Mouse (Mus musculus) embryo, embryonic 11.5 days (tissue): ENCODE data around the gene Rbpj.
"Not testable (repeated sequence)": the region's sequence is repeated elsewhere in the genome, so short reads cannot be mapped to it uniquely, and the experiment has no call there.

Experiments used
- DNase-seq: peaks from one replicate; pipeline ENCODE4 v3.0.0-alpha.2; 2012; ENCODE audit warnings: low read depth, low spot score

Rbpj gene

DNA sequence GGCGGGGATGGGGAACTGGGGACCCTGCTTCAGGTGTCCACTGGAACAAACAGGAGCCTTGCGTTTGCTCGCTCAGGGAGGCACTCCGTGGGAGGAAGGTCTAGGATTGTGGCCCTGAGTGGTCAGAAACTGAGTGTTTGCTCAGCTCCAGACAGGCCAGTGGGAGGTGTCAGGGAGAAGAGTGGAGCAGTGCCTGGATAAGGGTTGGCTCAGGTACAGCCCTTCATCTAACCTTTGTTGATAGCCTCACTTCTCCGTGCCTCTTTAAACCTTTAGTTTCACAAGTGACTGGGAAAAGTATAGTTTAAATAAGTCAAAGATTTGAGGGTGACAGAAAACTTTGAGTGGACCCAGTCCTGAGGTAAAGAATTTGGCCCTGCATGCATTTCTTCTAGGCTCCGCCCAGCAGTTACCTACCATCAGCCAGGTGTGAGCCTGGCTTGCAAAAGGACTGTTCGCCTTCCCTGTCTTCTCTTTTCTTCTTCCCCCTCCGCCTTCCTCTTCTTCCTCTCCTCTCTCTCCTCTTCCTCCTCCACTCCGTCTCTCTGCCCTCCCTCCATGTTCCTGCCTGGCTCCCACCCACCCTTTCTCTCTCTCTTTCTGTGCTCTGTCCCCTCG lies 204.5 kb downstream of the Rbpj start:
- no peak for DNase-seq

DNA sequence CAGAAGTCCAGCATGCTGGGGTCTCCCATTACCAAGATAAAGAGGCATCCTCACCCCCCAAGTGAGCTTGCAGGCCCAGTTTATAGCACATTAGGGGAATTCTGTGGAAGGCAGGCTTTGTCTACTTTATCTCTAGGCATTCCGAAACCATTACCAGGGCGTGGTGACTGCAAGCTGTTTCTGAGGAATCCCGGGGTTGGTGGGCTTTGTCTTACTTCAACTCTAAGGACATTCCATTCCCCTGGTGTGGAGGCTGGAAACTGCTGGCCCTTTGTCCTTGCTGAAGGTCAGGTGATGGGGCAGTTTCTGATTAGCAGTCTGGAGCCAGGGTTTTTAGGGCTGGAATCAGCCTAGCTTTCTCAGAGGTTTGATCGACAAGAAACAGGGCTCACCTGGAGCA lies 205.6 kb downstream of the Rbpj start:
- no peak for DNase-seq

DNA sequence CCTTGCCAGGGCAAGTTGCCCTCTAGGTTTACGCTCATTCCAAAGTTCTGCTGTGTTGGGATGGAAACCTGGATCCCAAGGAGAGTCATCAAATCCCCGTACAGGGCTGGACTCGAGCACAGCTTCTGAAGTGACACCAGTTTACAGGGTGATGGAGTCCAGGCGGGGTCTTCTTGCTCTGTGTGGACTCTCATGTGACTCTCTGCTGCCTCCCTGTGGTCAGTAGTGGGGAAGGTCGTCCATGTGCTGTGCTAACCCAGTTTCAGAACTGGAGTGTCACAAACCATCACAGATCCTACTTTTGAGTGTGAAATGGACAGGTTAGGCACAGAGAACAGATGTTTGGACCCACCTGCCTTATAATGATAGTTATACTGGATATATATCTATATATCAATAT lies 206.4 kb downstream of the Rbpj start:
- peak; percentile 65 for DNase-seq

DNA sequence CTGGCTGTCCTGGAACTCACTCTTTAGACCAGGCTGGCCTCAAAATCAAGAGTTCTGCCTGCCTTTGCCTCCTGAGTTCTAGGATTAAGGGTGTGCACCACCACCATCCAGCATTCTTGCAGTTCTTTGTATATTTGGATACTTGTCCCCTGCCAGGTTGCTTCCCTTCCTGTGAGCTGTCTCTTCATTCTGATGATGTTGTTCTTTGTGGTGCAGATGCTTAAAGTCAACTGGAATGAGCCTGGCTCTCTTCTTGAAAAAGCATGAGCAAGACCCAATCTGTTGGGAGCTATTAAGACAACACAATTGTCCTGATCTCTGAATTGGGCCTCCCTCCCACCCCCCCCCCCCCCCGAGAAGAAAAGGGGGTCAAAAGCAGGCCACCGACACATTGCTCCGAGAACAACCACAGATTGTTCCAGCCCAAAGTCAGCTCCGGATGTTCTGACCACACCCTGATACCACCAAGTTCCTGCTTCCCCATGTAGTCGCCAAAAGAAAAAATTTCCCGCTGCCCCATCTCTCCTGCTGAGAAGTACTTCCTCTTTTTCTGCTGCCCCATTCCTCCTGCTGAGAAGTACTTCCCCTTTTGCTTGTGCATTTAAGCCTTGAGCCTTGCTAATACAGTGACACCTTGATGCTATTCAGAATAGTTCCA lies 207.7 kb downstream of the Rbpj start:
- not testable (repeated sequence) for DNase-seq

DNA sequence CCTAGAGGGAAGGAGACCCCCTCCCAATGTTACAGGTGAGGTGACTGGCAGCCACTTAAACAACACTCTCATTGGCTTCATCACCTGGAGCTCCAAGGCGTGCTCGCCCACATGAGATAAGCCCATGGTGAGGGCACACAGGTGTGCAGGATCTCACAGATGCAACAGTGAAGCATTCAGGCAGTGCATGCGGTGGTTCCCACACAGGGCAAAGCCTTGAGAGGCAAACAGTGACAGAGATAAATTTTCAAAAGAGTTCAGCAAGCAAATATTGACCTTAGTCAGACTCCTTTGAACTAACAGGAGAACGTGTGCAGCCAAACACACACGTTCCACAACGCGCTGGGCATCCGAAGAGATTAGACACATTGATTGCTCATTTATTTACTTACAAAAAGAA lies 210.7 kb downstream of the Rbpj start:
- no peak for DNase-seq

DNA sequence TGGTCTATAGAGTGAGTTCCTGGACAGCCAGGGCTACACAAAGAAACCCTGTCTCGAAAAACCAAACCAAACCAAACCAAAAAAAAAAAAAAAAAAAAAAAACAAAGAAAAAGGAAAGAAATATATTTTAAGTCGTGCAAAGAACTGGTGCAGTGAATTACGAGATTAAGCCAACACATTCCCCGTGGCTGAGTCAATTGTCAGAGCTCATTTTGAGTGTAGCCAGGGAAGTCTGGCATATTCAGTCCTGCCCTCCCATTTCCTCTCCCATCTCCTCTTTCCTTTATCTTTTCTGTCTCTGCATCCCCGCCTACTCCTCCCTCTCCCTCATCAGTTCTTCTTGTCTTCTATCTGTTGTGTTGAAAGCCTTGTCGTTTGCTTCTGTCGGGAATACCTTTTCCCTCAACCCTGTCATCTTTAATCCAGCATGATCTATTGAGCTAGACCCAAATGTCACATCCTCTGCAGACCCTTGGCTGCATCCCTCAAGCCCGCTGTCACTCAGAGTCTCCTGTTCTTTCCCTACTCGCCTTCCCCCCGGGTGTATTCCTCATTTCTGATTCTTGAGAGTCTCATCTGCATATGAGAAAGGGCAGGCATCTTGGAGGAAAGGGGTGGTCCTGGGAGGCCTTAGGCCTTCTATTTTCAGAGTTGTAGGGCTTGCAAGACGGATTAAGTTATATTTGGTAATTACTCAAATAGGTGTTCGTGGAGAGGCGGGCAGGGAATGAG lies 212.2 kb downstream of the Rbpj start:
- DNase-seq, result no peak

DNA sequence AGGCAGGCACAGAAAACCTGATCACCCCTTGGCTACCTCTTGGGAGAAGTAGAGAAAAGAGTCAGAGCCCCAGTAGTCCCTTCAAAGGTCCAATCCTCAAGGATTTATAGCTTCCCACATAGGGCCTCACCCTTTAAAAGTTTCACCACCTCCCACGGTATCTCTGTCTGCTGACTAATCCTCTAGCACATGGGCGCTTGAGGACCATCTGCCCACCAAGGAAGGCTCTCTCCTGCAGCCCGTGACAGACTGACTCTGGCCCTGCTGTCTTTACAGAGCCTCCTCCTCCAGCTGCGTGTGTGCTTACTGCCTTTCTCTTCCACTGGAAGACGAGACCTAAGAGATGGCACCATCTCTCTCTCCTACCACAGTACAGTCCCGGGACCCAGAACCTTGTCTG lies 213.7 kb downstream of the Rbpj start:
- DNase-seq, result no peak

DNA sequence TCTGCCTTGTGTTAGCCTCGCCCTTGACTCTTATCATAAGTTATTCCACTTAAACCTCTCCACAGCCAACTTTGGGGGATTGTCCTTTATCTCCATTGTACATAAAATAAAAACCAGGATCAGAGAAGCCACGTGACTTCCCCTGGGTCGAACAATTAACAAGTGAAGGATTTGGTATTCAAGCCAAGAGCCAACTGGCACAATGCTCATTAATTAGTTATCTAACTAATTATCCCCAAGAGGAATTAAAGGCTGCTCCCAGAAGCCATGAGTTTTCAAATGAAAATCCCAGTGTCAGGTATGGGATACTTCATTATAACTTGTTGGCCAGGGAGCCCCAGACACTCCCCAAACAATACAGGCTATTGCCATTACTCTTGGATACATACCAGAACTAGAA lies 218.0 kb downstream of the Rbpj start:
- no peak for DNase-seq

DNA sequence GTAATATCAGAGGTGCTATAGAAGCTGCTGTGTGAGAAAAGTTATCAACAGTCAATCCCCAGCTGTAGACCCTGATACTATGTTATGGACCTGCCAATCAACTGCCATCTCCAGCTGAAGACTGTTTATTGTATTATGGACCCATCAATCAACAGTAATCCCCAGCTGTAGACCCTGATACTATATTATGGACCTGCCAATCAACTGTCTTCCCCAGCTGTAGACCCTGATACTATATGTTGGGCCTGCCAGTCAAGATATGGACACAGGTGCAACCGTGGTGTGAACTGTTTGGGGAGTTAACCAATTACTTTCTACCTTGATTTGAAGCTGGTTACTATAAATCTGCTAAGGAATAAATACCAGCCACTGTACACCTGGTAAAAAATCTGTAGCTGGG lies 218.5 kb downstream of the Rbpj start:
- no peak for DNase-seq

DNA sequence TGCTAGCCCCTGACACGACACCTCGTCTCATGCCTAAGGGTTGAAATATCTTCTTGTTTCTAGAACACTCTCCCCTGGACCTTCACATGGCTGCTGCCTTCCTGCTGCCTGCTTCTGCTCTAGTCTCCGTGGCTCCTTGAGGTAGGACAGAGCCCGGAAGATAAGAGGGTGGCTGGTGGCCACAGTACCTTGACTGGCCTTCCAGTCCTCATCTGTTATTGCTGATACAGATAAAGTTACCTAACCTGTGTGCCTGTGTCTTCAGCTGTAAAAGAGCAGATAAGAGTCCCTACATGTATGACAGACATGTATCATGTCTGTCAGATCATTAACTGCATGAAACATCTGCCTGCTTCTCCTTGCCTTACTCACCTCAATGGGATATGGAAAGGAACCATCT lies 219.7 kb downstream of the Rbpj start:
- DNase-seq, result no peak

DNA sequence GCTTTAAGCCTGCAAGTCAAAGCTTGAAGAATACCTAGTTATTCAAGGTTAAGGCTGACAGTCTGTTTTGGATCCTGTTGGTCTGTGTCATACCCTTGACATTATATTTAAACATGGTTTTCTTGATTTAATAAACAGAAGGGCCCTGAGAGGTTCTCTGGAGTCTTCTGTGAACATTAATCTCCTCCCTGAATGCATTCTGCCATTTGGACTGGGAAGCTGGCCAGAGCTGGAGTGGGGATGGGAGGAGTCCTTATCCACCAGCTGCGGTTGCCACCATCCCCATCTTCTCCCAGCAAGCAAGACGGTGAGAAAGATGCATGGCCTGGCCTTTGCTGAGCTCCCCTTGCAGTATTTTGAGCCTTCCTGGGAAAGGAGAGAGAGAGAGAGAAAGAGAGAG lies 220.4 kb downstream of the Rbpj start:
- no peak for DNase-seq

DNA sequence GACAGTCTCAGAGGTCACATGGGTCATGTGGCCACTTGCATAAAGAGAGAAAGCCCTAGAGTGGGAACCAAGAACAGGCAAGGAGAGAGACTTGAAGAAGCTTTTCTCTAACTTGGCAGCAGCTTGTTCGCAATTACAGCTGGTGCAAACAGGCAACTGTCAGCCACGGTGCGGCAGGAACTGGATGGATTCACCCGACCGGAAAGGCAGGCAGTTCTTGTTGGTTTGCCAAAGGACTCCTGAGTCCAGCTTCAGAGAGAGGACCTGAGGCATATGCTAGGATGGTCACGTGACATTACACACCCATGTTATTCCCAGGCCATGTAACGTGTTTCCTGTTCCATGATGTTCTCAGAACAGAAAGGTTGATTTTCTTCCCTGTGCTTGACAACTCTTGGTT lies 222.4 kb downstream of the Rbpj start:
- DNase-seq, result no peak

DNA sequence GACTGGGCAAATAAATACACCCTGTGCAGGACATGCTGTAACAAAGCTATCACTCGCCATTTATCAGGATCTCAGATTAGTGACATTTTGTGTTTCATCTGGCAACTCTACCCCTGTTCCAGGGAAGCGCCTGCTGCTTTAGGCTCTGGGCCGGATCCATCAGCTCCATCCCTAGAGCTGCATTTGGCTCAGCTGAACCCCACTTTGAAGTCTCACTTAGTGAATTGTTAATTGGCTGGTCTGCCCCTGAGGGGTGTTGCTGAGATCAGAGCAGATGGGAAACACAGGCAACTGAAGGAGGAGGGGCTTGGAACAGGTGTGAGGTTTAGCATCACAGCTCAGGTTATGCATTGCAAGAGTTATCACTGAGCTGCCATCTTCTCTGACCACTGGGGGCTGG lies 225.6 kb downstream of the Rbpj start:
- no peak for DNase-seq

DNA sequence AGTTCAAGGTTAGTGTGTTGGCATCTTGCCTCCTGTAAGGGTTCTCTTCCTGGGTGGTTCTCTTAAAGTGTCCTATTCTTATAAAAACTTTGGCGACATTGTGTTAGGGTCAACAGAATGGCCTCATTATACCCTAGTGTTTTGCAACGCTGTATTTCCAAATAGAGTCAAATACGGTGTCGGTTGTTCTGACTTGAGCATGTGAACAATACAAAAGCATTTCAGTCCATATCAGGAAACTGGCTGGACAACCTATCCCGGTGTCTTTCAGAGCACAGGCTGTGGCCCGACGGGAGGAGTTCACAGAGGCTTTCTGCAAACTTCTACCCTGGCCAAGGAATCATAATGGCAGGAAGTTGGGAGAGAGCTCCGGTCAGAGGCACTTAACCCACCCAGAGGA lies 226.1 kb downstream of the Rbpj start:
- no peak for DNase-seq

DNA sequence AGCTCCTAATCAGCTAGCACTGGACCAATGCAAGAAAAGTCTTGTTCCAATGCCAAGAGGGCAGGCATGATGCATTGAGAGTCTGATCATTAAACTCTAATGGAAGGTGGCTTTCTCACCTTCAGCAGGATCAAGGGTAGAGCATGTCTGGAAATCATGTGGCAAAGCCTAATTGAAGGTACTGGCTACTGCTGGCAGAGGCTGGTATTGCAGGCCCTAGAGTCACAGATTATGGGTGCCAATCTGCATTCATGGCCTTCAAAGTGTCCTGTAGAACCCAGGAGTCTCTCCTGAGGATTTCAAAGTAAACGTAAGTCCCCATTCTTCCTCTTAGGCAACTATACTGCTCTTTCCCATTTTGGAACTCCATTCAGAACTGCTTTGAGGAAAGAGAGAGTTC lies 226.7 kb downstream of the Rbpj start:
- no peak for DNase-seq

DNA sequence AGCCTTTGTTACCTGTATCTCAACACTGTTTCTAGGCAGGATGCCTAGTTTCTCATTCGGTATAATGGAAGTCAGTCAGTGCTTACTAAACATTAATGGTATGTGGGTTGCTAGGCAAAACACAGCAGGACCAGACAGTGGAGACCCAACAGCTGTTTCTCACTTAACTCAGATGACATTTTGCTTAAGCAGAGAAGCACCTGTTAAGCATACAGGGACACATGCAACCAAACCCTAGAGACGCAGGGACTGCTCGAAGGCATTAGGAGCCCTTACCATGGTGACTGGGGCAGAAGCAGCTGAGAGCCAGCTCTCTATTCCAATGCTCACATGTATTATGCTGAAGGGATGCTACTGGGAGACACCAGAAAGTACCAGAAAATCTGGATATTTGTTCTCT lies 230.7 kb downstream of the Rbpj start:
- DNase-seq, result no peak

DNA sequence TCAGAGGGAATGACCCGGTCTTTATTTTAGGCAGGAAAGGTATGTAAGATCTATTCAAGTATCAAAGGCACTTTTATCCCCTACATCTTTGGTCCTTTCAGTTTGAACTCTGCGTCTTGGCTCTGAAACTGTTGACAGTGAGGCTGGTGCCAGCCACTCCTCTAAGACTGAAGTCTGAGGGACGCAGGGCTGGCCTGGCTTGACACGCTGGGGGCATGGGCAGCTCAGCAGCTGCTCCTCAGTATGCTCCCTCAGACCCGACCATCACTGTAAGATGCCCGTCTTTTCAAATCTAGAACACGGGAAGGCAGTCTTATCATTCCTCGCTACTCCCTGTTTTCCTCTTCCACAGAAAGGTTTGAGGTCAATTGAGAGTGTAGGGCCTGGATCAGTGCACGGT lies 231.8 kb downstream of the Rbpj start:
- DNase-seq, result no peak

DNA sequence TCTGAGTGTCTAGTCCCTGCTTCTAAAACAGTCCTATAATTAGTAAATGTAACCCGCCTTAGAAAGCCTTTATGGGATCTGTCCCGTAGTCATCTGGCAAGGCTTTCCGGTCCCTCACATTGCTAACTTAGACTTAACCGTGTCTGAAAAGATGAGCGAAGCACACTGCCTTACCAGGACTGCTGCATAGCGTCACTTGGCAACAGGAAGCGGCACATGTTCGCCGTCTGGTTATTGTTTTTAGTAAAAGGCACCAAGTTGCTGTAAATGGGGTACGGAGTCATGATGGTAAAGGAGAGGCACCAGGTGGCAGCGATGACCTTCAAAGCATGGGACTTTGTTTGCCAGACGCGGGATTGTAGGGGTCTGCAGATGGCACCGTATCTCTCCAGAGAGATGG lies 236.7 kb downstream of the Rbpj start:
- no peak for DNase-seq
